Mouse (Mus musculus): ENCODE results near the gene Abtb2.

DNA sequence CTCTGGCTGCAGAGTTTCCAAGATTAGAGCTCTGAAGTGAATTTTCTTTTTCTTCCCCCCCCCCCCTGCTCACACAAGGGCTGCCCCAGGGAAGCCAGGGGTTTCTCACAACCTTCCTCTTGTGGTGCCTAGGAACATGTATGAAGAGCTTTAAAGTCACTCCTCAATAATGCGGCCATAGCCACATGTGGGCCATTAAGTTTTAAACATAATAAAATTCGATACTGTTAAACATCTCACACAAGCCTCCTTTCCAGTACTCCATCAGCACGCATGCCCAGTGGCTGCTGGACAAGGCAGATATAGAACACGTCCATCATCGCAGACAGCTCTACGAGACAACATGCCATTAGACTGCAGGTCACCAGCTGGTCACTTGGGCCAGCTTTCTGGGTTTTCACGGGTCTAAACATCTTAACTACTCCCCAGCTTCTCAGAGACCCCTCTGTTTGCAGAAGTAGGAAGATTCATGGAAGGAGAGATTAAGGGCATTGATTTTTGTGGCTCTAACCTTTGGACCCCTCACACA lies 15.3 kb downstream of the Abtb2 start:
- TF ChIP-seq POLR2A (IDR thresholded peaks at IDR 0.05; ENCODE audit: low read depth, low read length) (no peak), CTCF (IDR thresholded peaks at IDR 0.05; ENCODE audit: borderline replicate concordance, insufficient read depth, low read length) (no peak)
